Mouse (Mus musculus) intestine, embryonic 14.5 days (tissue): ENCODE data around the gene Galnt10. TPM values are rescaled to one million over a fixed set of nuclear protein-coding genes. Genes with fewer than 3 reads are reported as not detected.

Experiments
- ATAC-seq: fragments of 200-750 bp; cut with Nextera tagmentation; replicated peaks from 2 replicates; pipeline ENCODE4 v1.8.0; 2017; ENCODE audit warnings: low read depth, moderate number of reproducible peaks, moderate TSS enrichment, moderate library complexity; ENCODE audit not compliant: low FRiP score, low TSS enrichment
- DNase-seq: peaks from one replicate; pipeline ENCODE4 v3.0.0-alpha.2; 2018; ENCODE audit warnings: low spot score
- H3K27ac ChIP-seq: fragments of 300-500 bp; sonication (generic); 2 replicates; pipeline ENCODE4 v1.5.1; 2014; ENCODE audit warnings: low read depth, mild to moderate bottlenecking, control low read depth
- H3K27me3 ChIP-seq: fragments of 300-500 bp; sonication (generic); replicated peaks from 2 replicates; pipeline ENCODE4 v1.6.1; 2014; ENCODE audit warnings: low read length, control low read depth; ENCODE audit not compliant: control insufficient read depth, insufficient read depth
- H3K36me3 ChIP-seq: fragments of 300-500 bp; sonication (generic); 2 replicates; pipeline ENCODE4 v1.6.1; 2014; ENCODE audit warnings: low read length, control low read depth; ENCODE audit not compliant: control insufficient read depth, insufficient read depth
- H3K4me1 ChIP-seq: fragments of 300-500 bp; sonication (generic); replicated peaks from 2 replicates; pipeline ENCODE4 v1.6.1; 2014; ENCODE audit warnings: low read length, control low read depth, mixed read lengths; ENCODE audit not compliant: control insufficient read depth, insufficient read depth
- H3K4me2 ChIP-seq: fragments of 300-500 bp; sonication (generic); 2 replicates; pipeline ENCODE4 v1.6.1; 2014; ENCODE audit warnings: low read length
- H3K4me3 ChIP-seq: fragments of 300-500 bp; sonication (generic); 2 replicates; pipeline ENCODE4 v1.5.1; 2014; ENCODE audit warnings: low read depth, low read length, control low read depth, mixed read lengths
- H3K9ac ChIP-seq: fragments of 300-500 bp; sonication (generic); 2 replicates; pipeline ENCODE4 v1.6.1; 2014; ENCODE audit warnings: mild to moderate bottlenecking, low read length
- H3K9me3 ChIP-seq: fragments of 300-500 bp; sonication (generic); 2 replicates; pipeline ENCODE4 v1.6.1; 2016; ENCODE audit warnings: low read length, control low read depth; ENCODE audit not compliant: control insufficient read depth
- WGBS: fragments of 180-500 bp; shearing (Covaris S2); extraction: QIAGEN DNeasy Blood & Tissue Kit; methylation state at CpG from one replicate; pipeline ENCODE4 v1.1.7; 2014; 5-methylcytosine and 5-hydroxymethylcytosine counted together
- polyA plus RNA-seq: library from polyadenylated mRNA; unstranded; fragments of >200 nt; fragmentation: Nextera tagmentation; extraction: Ambion mirVana; gene quantifications from 2 replicates; pipeline ENCODE4 v1.2.1, GENCODE M21; 2014

Gene Galnt10
- polyA plus RNA-seq, 1 experiment from 2014 or later: 12.5 TPM

- DNase-seq (no peak), ATAC-seq (no peak)
- Histone ChIP-seq H3K4me2 (peak overlapping the region; percentile 74), H3K9me3 (no peaks in the 10 kb centered on the region), H3K36me3 (no peaks in the 10 kb centered on the region), H3K27me3 (peaks cover 49% of the 10 kb centered on the region), H3K9ac (peak overlapping the region; percentile 31), H3K27ac (peak overlapping the region; percentile 80), H3K4me1 (peaks cover 32% of the 10 kb centered on the region), H3K4me3 (peak overlapping the region; percentile 34)
- WGBS: 22% methylated on average over 6 of the region's 6 CpGs
Observed at GRCm38 (mm10) chr11:57834031-57834430, 188.8 kb downstream of the Galnt10 start.

DNA sequence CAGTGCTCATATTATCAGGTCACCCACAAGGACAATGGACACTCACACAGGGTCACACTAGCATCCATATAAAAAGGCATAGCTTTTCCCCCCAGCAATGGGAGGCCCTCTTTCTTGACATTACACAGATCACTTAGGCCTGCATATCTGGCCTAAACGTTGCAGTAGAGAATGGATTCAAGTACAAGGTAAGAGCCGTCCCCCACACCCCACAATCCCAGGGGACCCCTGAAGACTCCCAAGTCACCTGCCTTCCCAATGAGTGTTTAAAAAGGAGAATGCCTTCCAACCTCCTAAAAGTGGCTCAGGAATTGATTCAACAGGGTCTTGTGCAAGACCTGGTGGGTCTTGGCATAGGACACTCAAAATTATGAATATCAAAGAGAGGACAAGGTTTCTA is 190.1 kb downstream of the Galnt10 start:
- WGBS: 29% methylated on average over 2 of the region's 2 CpGs
- Histone ChIP-seq H3K36me3 (no peaks in the 10 kb centered on the region), H3K27ac (no peak overlapping the region)

GRCm38 (mm10) chr11:57835931-57836330 is 190.7 kb downstream of the Galnt10 start:
- H3K27me3 ChIP-seq: peaks cover 37% of the 10 kb centered on the region
- WGBS: 43% methylated on average over 3 of the region's 3 CpGs
- no peak for DNase-seq
- H3K4me3 ChIP-seq: no peak overlapping the region
- H3K27ac ChIP-seq: 0 out of 2 replicates have a peak overlapping the region, but pooled peaks have one; percentile 84
- peak overlapping the region; percentile 52 for H3K4me2 ChIP-seq
- peaks cover 32% of the 10 kb centered on the region for H3K4me1 ChIP-seq
- no peak overlapping the region for H3K9ac ChIP-seq
- ATAC-seq: no peak
- no peaks in the 10 kb centered on the region for H3K9me3 ChIP-seq
- H3K36me3 ChIP-seq: no peaks in the 10 kb centered on the region

More for the DNA sequence above, 190.1 kb downstream of the Galnt10 start:
- Histone ChIP-seq H3K4me3 (no peak overlapping the region), H3K4me1 (peaks cover 28% of the 10 kb centered on the region), H3K27me3 (peaks cover 41% of the 10 kb centered on the region), H3K9me3 (no peaks in the 10 kb centered on the region), H3K9ac (no peak overlapping the region), H3K4me2 (peak overlapping the region; percentile 52)
- ATAC-seq: no peak
- no peak for DNase-seq

- ATAC-seq: no peak
- DNase-seq: peak; percentile 70
- Histone ChIP-seq H3K27me3 (peaks cover 37% of the 10 kb centered on the region), H3K4me2 (peak overlapping the region; percentile 52), H3K36me3 (no peaks in the 10 kb centered on the region), H3K4me1 (peaks cover 37% of the 10 kb centered on the region), H3K27ac (peak overlapping the region; percentile 84), H3K9ac (no peak overlapping the region), H3K4me3 (no peak overlapping the region), H3K9me3 (no peaks in the 10 kb centered on the region)
- 18% methylated on average over 9 of the region's 9 CpGs for WGBS
Observed at GRCm38 (mm10) chr11:57836401-57836800, 191.2 kb downstream of the Galnt10 start.

Other genes starting within 250 kb of the Galnt10 start
- 54.9 and 60.1 TPM in 2 replicates for gene Fam114a2, start 126.8 kb upstream of the Galnt10 start, polyA plus RNA-seq
- 42.8 and 46.2 TPM in 2 replicates for gene Mfap3, start 126.8 kb upstream of the Galnt10 start, polyA plus RNA-seq
- gene Sap30l, start 156.2 kb downstream of the Galnt10 start, polyA plus RNA-seq: 10.1 and 15.0 TPM in 2 replicates
- gene Hand1, start 187.4 kb downstream of the Galnt10 start, polyA plus RNA-seq: 36.6 and 44.4 TPM in 2 replicates